Mouse (Mus musculus) adrenal gland, postnatal 14 days (tissue): ENCODE results near the gene Mad1l1. TPM values are rescaled to one million over a fixed set of nuclear protein-coding genes. Genes with fewer than 3 reads are reported as not detected.

ENCODE experiments used
- DNase-seq: peaks from one replicate; pipeline ENCODE4 v3.0.0; 2021; ENCODE audit warnings: mixed read lengths
- total RNA-seq: library from RNA; stranded (reverse); gene quantifications from 2 replicates; pipeline ENCODE4 v1.2.3, GENCODE M21; 2021

Gene Mad1l1
- total RNA-seq, 1 experiment from 2014 or later, result 21.5 TPM

- no peak for DNase-seq
Measured at GRCm38 (mm10) chr5:140262401-140262800, 59.0 kb downstream of the Mad1l1 start.

- DNase-seq, result no peak
Measured at GRCm38 (mm10) chr5:140261313-140261712, 60.0 kb downstream of the Mad1l1 start.

GRCm38 (mm10) chr5:140258633-140259032 lies 62.7 kb downstream of the Mad1l1 start:
- no peak for DNase-seq

- no peak for DNase-seq
Measured at GRCm38 (mm10) chr5:140258035-140258434, 63.3 kb downstream of the Mad1l1 start.

- no peak for DNase-seq
Measured at GRCm38 (mm10) chr5:140257439-140257838, 63.9 kb downstream of the Mad1l1 start.

- no peak for DNase-seq
Measured at GRCm38 (mm10) chr5:140256685-140257084, 64.7 kb downstream of the Mad1l1 start.

- DNase-seq, result no peak
Measured at GRCm38 (mm10) chr5:140255265-140255664, 66.1 kb downstream of the Mad1l1 start.

GRCm38 (mm10) chr5:140254656-140255055 lies 66.7 kb downstream of the Mad1l1 start:
- no peak for DNase-seq

- DNase-seq, result peak; percentile 23
Measured at GRCm38 (mm10) chr5:140251989-140252388, 69.4 kb downstream of the Mad1l1 start.

GRCm38 (mm10) chr5:140250370-140250769 lies 71.0 kb downstream of the Mad1l1 start:
- DNase-seq, result no peak

- no peak for DNase-seq
Measured at GRCm38 (mm10) chr5:140249359-140250062, 71.8 kb downstream of the Mad1l1 start.

GRCm38 (mm10) chr5:140248101-140248500 lies 73.3 kb downstream of the Mad1l1 start:
- no peak for DNase-seq

GRCm38 (mm10) chr5:140240235-140240634 lies 81.1 kb downstream of the Mad1l1 start:
- DNase-seq, result no peak

GRCm38 (mm10) chr5:140238880-140239279 lies 82.5 kb downstream of the Mad1l1 start:
- DNase-seq, result no peak

- DNase-seq, result no peak
Measured at GRCm38 (mm10) chr5:140230818-140231217, 90.5 kb downstream of the Mad1l1 start.

- DNase-seq, result no peak
Measured at GRCm38 (mm10) chr5:140228306-140228705, 93.0 kb downstream of the Mad1l1 start.

- DNase-seq, result no peak
Measured at GRCm38 (mm10) chr5:140226871-140227270, 94.5 kb downstream of the Mad1l1 start.

GRCm38 (mm10) chr5:140225881-140226280 lies 95.5 kb downstream of the Mad1l1 start:
- DNase-seq, result no peak

- no peak for DNase-seq
Measured at GRCm38 (mm10) chr5:140225103-140225502, 96.2 kb downstream of the Mad1l1 start.

- no peak for DNase-seq
Measured at GRCm38 (mm10) chr5:140223070-140224053, 98.0 kb downstream of the Mad1l1 start.

GRCm38 (mm10) chr5:140221016-140221650 lies 100.2 kb downstream of the Mad1l1 start:
- DNase-seq, result peak; percentile 73

GRCm38 (mm10) chr5:140219252-140219651 lies 102.1 kb downstream of the Mad1l1 start:
- DNase-seq, result no peak

GRCm38 (mm10) chr5:140217900-140218299 lies 103.5 kb downstream of the Mad1l1 start:
- DNase-seq, result peak; percentile 62
